Mouse (Mus musculus) lung, postnatal 0 days (tissue): Measurements from ENCODE around the gene Tex9. TPM values are rescaled to one million over a fixed set of nuclear protein-coding genes. Genes with fewer than 3 reads are reported as not detected.

Source experiments
- ATAC-seq: fragments of 200-750 bp; cut with Nextera tagmentation; 2 replicates; pipeline ENCODE4 v1.8.0; 2017; ENCODE audit warnings: moderate library complexity
- DNase-seq: peaks from one replicate; pipeline ENCODE4 v3.0.0-alpha.2; 2016; ENCODE audit warnings: low spot score
- H3K27ac ChIP-seq: fragments of 300-500 bp; sonication (generic); 2 replicates; pipeline ENCODE4 v1.5.1; 2014; ENCODE audit warnings: antibody characterized with exemption, mild to moderate bottlenecking, low read length, mixed read lengths
- H3K27me3 ChIP-seq: fragments of 300-500 bp; sonication (generic); replicated peaks from 2 replicates; pipeline ENCODE4 v1.6.1; 2014; ENCODE audit warnings: low read length, mixed read lengths; ENCODE audit not compliant: insufficient read depth
- H3K36me3 ChIP-seq: fragments of 300-500 bp; sonication (generic); 2 replicates; pipeline ENCODE4 v1.6.1; 2014; ENCODE audit warnings: low read length, mixed read lengths; ENCODE audit not compliant: insufficient read depth
- H3K4me1 ChIP-seq: fragments of 300-500 bp; sonication (generic); 2 replicates; pipeline ENCODE4 v1.6.1; 2014; ENCODE audit warnings: antibody characterized with exemption, low read depth, low read length, mixed read lengths; ENCODE audit not compliant: insufficient read depth
- H3K4me2 ChIP-seq: fragments of 300-500 bp; sonication (generic); replicated peaks from 2 replicates; pipeline ENCODE4 v1.6.1; 2014; ENCODE audit warnings: low read depth, mild to moderate bottlenecking, low read length, moderate library complexity, mixed read lengths
- H3K4me3 ChIP-seq: fragments of 300-500 bp; sonication (generic); 2 replicates; pipeline ENCODE4 v1.5.1; 2014; ENCODE audit warnings: low read depth, low read length
- H3K9ac ChIP-seq: fragments of 300-500 bp; sonication (generic); replicated peaks from 2 replicates; pipeline ENCODE4 v1.6.1; 2014; ENCODE audit warnings: low read depth, mild to moderate bottlenecking
- H3K9me3 ChIP-seq: fragments of 300-500 bp; sonication (generic); 2 replicates; pipeline ENCODE4 v1.6.1; 2016; ENCODE audit warnings: low read length, mixed read lengths
- CTCF ChIP-seq: IDR thresholded peaks from 2 replicates; pipeline ENCODE4 v1.5.1; 2016; ENCODE audit warnings: antibody characterized with exemption, mild to moderate bottlenecking
- EP300 ChIP-seq: IDR thresholded peaks from 2 replicates; pipeline ENCODE4 v1.6.1; 2016; ENCODE audit warnings: antibody characterized with exemption, mild to moderate bottlenecking, control low read depth
- WGBS: fragments of 180-500 bp; shearing (Covaris S2); extraction: QIAGEN DNeasy Blood & Tissue Kit; methylation state at CpG from one replicate; pipeline ENCODE4 v1.1.7; 2014; 5-methylcytosine and 5-hydroxymethylcytosine counted together
- polyA plus RNA-seq: library from polyadenylated mRNA; unstranded; fragments of >200 nt; fragmentation: Nextera tagmentation; extraction: Ambion mirVana; gene quantifications from 2 replicates; pipeline ENCODE4 v1.2.1, GENCODE M21; 2015

Gene Tex9
- polyA plus RNA-seq, result 7.6 and 9.1 TPM in 2 replicates

DNA sequence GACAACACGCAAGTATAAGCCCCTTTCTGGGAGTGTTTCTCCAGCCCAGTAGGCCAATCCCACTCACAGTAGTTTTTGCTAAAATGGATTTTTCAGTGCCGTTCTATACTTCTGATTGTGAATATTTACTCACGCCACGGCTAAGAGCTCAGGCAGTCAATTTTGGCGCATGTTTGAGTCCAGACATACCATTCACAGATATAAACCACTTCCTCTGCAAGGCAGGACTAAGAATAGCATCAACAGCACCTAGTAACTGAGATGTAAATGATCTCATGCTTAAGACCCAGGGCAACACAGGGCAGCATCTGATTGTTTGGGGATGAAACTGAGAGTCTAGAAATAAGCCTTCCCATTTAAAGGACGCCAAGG is at the start of gene Tex9:
TSS of gene Tex9 (minus strand) at position 19 of the 372 bp plus-strand sequence.
- Histone ChIP-seq H3K9me3 (no peaks in the 10 kb centered on the region), H3K27ac (no peak within 1 kb of the TSS), H3K4me3 (peak within 1 kb of the TSS; percentile 59), H3K4me1 (peaks cover 3% of the 10 kb centered on the region; the same call in 1 of the 2 replicates), H3K27me3 (no peaks in the 10 kb centered on the region), H3K9ac (peak within 1 kb of the TSS; percentile 39), H3K4me2 (peak within 1 kb of the TSS; percentile 62), H3K36me3 (no peaks in the 10 kb centered on the region)
- TF ChIP-seq CTCF (no peak), EP300 (no peak)
- 9% methylated on average over 6 of the region's 6 CpGs for WGBS
- DNase-seq, result no peak
- peak; percentile 29 for ATAC-seq

DNA sequence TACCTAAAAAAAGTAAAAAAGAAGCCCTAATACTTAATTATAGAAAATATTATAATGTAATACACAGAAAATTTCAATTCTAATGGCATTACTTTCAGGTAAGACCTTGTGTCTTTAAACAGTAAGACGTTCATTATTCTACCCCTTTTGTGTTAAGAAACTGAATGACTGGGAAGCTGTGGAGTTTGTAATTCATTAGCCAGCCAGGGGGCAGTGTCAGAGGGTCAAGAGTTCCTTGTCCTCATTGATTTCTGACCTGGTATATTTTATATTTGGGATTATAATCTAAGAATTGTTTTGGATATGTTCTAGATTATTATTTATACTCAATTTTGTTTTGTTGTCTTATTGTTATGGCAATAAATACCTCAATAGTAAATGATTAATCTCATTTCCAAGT is 45.1 kb upstream of the Tex9 start:
- H3K36me3 ChIP-seq, result no peaks in the 10 kb centered on the region
- DNase-seq (peak; percentile 24), ATAC-seq (no peak)
- H3K9ac ChIP-seq, result no peak overlapping the region
- no peak overlapping the region for H3K4me3 ChIP-seq
- H3K4me2 ChIP-seq, result no peak overlapping the region
- H3K9me3 ChIP-seq, result no peaks in the 10 kb centered on the region
- no peaks in the 10 kb centered on the region for H3K27me3 ChIP-seq
- TF ChIP-seq EP300, result no peak
- peak; percentile 30 for TF ChIP-seq CTCF
- H3K4me1 ChIP-seq, result no peaks in the 10 kb centered on the region
- 47% methylated on average over 1 of the region's 1 CpGs for WGBS
- no peak overlapping the region for H3K27ac ChIP-seq

DNA sequence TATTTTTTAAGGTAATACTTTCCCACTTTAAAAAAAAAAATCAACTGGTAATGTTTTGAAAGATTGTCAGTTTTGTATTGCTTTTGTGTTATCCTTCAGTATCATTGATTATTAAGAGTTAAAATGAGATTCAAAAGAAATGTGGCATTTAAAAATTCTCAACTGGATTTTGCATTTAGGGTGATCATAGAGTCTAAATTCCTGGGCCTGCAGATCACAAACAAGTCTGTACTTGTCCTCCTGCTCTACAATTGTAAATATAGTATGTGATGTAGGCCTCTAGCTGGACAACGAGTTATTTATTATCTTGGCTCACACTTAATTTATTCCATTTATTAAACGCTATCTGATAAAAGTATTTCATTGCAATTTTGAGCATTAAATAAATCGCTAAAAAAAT is 43.4 kb upstream of the Tex9 start:
- H3K4me1 ChIP-seq, result peaks cover 3% of the 10 kb centered on the region; the same call in 1 of the 2 replicates
- DNase-seq (no peak), ATAC-seq (no peak)
- no peaks in the 10 kb centered on the region for H3K27me3 ChIP-seq
- H3K4me2 ChIP-seq, result no peak overlapping the region
- no peak for TF ChIP-seq CTCF
- H3K36me3 ChIP-seq, result no peaks in the 10 kb centered on the region
- H3K27ac ChIP-seq, result no peak overlapping the region
- H3K9ac ChIP-seq, result no peak overlapping the region
- H3K4me3 ChIP-seq, result no peak overlapping the region
- no peaks in the 10 kb centered on the region for H3K9me3 ChIP-seq
- 51% methylated on average over 3 of the region's 3 CpGs for WGBS

DNA sequence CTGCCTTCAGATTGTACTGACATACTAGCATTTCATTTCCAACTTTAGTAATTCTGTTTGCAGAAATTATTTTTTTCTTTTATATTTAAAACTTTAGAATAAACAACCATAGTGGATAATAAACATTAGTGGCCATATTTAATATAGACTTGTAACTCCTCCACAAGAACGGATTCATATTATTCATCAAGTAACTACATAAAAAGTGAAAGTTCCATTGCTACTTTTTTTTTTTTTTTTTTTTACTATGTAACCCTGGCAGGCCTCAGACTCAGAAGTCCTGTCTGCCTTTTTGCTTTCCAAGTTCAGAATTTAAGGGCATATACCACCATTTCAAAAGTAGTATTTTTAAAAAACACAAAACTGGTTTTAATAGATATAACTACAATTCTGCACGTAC is 43.0 kb upstream of the Tex9 start:
- Histone ChIP-seq H3K4me3 (no peak overlapping the region), H3K4me2 (no peak overlapping the region), H3K27ac (no peak overlapping the region), H3K9me3 (no peaks in the 10 kb centered on the region), H3K27me3 (no peaks in the 10 kb centered on the region), H3K36me3 (no peaks in the 10 kb centered on the region), H3K4me1 (peaks cover 3% of the 10 kb centered on the region; the same call in 1 of the 2 replicates), H3K9ac (no peak overlapping the region)
- ATAC-seq (no peak), DNase-seq (no peak)
- 72% methylated on average over 2 of the region's 2 CpGs for WGBS
- TF ChIP-seq EP300 (no peak), CTCF (no peak)

DNA sequence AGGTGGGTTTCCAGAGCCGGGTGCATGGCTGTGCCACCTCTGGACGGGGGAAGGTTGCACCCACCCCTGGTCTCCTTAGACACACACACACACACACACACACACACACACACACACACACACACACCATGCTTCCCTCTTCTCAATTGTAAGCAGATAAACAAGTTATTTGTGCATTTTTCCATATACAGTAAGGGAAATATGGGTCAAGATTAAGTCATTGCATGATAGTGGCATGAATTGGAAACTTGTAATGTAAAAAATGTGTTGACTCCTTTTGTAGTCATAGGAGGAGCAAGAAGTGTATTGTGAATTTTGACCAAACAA is 41.0 kb upstream of the Tex9 start:
- peak overlapping the region; percentile 91 for H3K9ac ChIP-seq
- H3K9me3 ChIP-seq, result no peaks in the 10 kb centered on the region
- H3K27ac ChIP-seq, result peak overlapping the region; percentile 97
- H3K27me3 ChIP-seq, result no peaks in the 10 kb centered on the region
- peak overlapping the region; percentile 87 for H3K4me2 ChIP-seq
- TF ChIP-seq EP300, result no peak
- peaks cover 3% of the 10 kb centered on the region; the same call in 1 of the 2 replicates for H3K4me1 ChIP-seq
- ATAC-seq (no peak), DNase-seq (peak; percentile 15)
- WGBS, result 0% methylated on average over 2 of the region's 2 CpGs
- no peaks in the 10 kb centered on the region for H3K36me3 ChIP-seq
- peak overlapping the region; percentile 98 for H3K4me3 ChIP-seq

DNA sequence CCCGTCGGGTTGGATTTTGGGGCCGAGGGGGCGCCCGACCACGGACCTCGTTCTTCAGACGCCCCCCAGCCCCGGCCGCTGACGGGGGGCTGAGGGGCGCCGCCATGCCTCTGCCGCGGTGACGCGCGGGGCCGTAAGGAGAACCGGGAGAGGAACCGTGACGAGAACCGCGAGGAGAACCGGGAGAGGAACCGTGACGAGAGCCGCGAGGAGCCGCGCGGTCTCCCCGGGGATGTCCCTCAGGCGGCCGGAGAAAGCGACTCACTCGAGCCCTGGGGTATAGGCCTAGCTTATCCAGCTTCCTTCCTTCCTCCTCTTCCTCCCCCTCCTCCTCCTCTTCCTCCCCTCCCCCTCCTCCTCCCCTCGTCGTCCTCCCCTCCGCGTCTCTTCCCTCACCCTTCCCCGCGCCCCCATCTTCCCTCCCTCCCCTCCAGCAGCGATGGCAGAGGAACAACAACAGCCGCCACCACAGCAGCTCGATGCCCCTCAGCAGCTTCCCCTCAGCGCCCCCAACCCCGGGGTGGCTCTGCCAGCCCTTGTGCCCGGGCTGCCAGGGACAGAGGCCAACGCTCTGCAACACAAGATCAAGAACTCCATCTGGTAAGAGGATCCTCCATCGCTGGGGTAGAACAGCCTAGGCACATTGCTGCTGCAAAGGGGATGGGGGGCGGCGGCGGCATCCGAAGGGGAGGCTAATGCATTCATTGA is 40.5 kb upstream of the Tex9 start:
- peak overlapping the region; percentile 98 for H3K4me3 ChIP-seq
- H3K27ac ChIP-seq, result peak overlapping the region; percentile 97
- no peak for TF ChIP-seq EP300
- no peak for TF ChIP-seq CTCF
- H3K4me2 ChIP-seq, result peak overlapping the region; percentile 87
- DNase-seq (peak; percentile 67), ATAC-seq (peak; percentile 20)
- no peaks in the 10 kb centered on the region for H3K27me3 ChIP-seq
- H3K9me3 ChIP-seq, result no peaks in the 10 kb centered on the region
- under 1% methylated on average over 38 of the region's 55 CpGs for WGBS
- H3K36me3 ChIP-seq, result no peaks in the 10 kb centered on the region
- H3K9ac ChIP-seq, result peak overlapping the region; percentile 91
- peaks cover 3% of the 10 kb centered on the region; the same call in 1 of the 2 replicates for H3K4me1 ChIP-seq
